In genomic region chr12:103681739-103682138, GRCm38 (mm10) we compare ENCODE assay signal across 38 mouse cellular contexts. TPM values are rescaled to one million over a fixed set of nuclear protein-coding genes. Genes with fewer than 3 reads are reported as not detected.
A peak's percentile ranks its signal among the peaks of the same experiment; 100 is the strongest.
DNase-seq lines count a peak whose midpoint lies in the region; ATAC-seq and TF ChIP-seq lines count a peak whose summit lies in the region.
"Had no signal": no experiment of that assay in that cellular context is flagged by ENCODE, and none has a peak within 500 bp of the region (broad histone marks: within the 10 kb centered on the region; RNA-seq: fewer than 3 reads in every experiment).

No protein-coding gene starts in this region.

- peak; percentile 71 for ATAC-seq in intestine, embryonic 14.5 days (replicated peaks; ENCODE audit: low FRiP score, low TSS enrichment, low read depth)
- ATAC-seq in intestine, postnatal 0 days, result no peak
- 0 out of 2 replicates have a peak, but pooled peaks have one; percentile 37 for ATAC-seq in lung, postnatal 0 days
- ATAC-seq in liver, embryonic 12.5 days, result peak; percentile 28
- peak; percentile 81 for ATAC-seq in liver, postnatal 0 days
- ATAC-seq: forebrain, embryonic 14.5 days had no signal

- no peak overlapping the region for H3K9ac ChIP-seq in intestine, embryonic 14.5 days (ENCODE audit: low read length)
- H3K9ac ChIP-seq in intestine, postnatal 0 days (ENCODE audit: low read depth, low read length), result no peak overlapping the region
- H3K9ac ChIP-seq in lung, postnatal 0 days (replicated peaks; ENCODE audit: low read depth), result no peak overlapping the region
- no peak overlapping the region for H3K9ac ChIP-seq in liver, embryonic 12.5 days
- no peak overlapping the region for H3K9ac ChIP-seq in liver, postnatal 0 days (replicated peaks)
- no peak overlapping the region for H3K9ac ChIP-seq in heart, adult 2 months (ENCODE audit: low read depth, low read length)
- H3K9ac ChIP-seq: embryonic facial prominence, embryonic 12.5 days; hindbrain, embryonic 13.5 days; neural tube, embryonic 13.5 days had no signal

- intact Hi-C loops in heart, adult 2 months (cut with DNase I), result no loop called here

- H3K27me3 ChIP-seq in intestine, embryonic 14.5 days (replicated peaks; ENCODE audit: control insufficient read depth, insufficient read depth, low read length), result no peaks in the 10 kb centered on the region
- H3K27me3 ChIP-seq in intestine, postnatal 0 days (replicated peaks; ENCODE audit: control insufficient read depth, insufficient read depth, low read length), result no peaks in the 10 kb centered on the region
- H3K27me3 ChIP-seq in lung, postnatal 0 days (replicated peaks; ENCODE audit: insufficient read depth, low read length), result no peaks in the 10 kb centered on the region
- no peaks in the 10 kb centered on the region for H3K27me3 ChIP-seq in liver, embryonic 12.5 days (replicated peaks)
- no peaks in the 10 kb centered on the region for H3K27me3 ChIP-seq in liver, postnatal 0 days (ENCODE audit: insufficient read depth, low read length)
- no peaks in the 10 kb centered on the region for H3K27me3 ChIP-seq in heart, adult 2 months (ENCODE audit: control insufficient read depth, insufficient read depth, low read length)
- H3K27me3 ChIP-seq in heart, embryonic 10.5 days (ENCODE audit: insufficient read depth, poor library complexity, severe bottlenecking), result no peaks in the 10 kb centered on the region
- H3K27me3 ChIP-seq: embryonic facial prominence, embryonic 12.5 days; hindbrain, embryonic 13.5 days; neural tube, embryonic 13.5 days had no signal

- H3K4me1 ChIP-seq in intestine, embryonic 14.5 days (replicated peaks; ENCODE audit: control insufficient read depth, insufficient read depth, low read length), result no peaks in the 10 kb centered on the region
- H3K4me1 ChIP-seq in intestine, postnatal 0 days (replicated peaks; ENCODE audit: control insufficient read depth, insufficient read depth, low read length), result no peaks in the 10 kb centered on the region
- no peaks in the 10 kb centered on the region for H3K4me1 ChIP-seq in lung, postnatal 0 days (ENCODE audit: insufficient read depth, low read depth, low read length)
- no peaks in the 10 kb centered on the region for H3K4me1 ChIP-seq in liver, embryonic 12.5 days
- H3K4me1 ChIP-seq in liver, postnatal 0 days (ENCODE audit: insufficient read depth), result peaks cover 11% of the 10 kb centered on the region
- H3K4me1 ChIP-seq in heart, adult 2 months (ENCODE audit: control insufficient read depth, insufficient read depth, low read length), result no peaks in the 10 kb centered on the region
- no peaks in the 10 kb centered on the region for H3K4me1 ChIP-seq in heart, embryonic 10.5 days
- H3K4me1 ChIP-seq: embryonic facial prominence, embryonic 12.5 days; hindbrain, embryonic 13.5 days; neural tube, embryonic 13.5 days had no signal

- H3K4me3 ChIP-seq in intestine, embryonic 14.5 days (ENCODE audit: low read depth, low read length), result no peak overlapping the region
- no peak overlapping the region for H3K4me3 ChIP-seq in intestine, postnatal 0 days (ENCODE audit: low read depth, low read length)
- H3K4me3 ChIP-seq in lung, postnatal 0 days (ENCODE audit: low read depth, low read length), result no peak overlapping the region
- H3K4me3 ChIP-seq in liver, embryonic 12.5 days, result no peak overlapping the region
- H3K4me3 ChIP-seq in liver, postnatal 0 days (ENCODE audit: low read depth, low read length), result no peak overlapping the region
- H3K4me3 ChIP-seq in heart, adult 2 months, result no peak overlapping the region
- H3K4me3 ChIP-seq in heart, embryonic 10.5 days, result no peak overlapping the region
- H3K4me3 ChIP-seq: embryonic facial prominence, embryonic 12.5 days; hindbrain, embryonic 13.5 days; myocyte; neural tube, embryonic 13.5 days had no signal

- H3K27ac ChIP-seq in intestine, embryonic 14.5 days (ENCODE audit: low read depth), result no peak overlapping the region
- no peak overlapping the region for H3K27ac ChIP-seq in intestine, postnatal 0 days (ENCODE audit: low read depth, low read length)
- H3K27ac ChIP-seq in lung, postnatal 0 days (ENCODE audit: low read length), result no peak overlapping the region
- H3K27ac ChIP-seq in liver, embryonic 12.5 days, result peak overlapping the region; percentile 47
- H3K27ac ChIP-seq in liver, postnatal 0 days (ENCODE audit: low read depth), result peak overlapping the region; percentile 81
- no peak overlapping the region for H3K27ac ChIP-seq in heart, adult 2 months
- no peak overlapping the region for H3K27ac ChIP-seq in heart, embryonic 10.5 days
- H3K27ac ChIP-seq: embryonic facial prominence, embryonic 12.5 days; hindbrain, embryonic 13.5 days; neural tube, embryonic 13.5 days had no signal

- TF ChIP-seq CTCF in intestine, postnatal 0 days (IDR thresholded peaks at IDR 0.05; ENCODE audit: low read depth), result no peak
- TF ChIP-seq CTCF in lung, postnatal 0 days (IDR thresholded peaks at IDR 0.05), result no peak
- TF ChIP-seq CTCF in liver, postnatal 0 days (IDR thresholded peaks at IDR 0.05; ENCODE audit: low read depth), result no peak
- TF ChIP-seq CTCF in heart, adult 2 months (IDR thresholded peaks at IDR 0.05), result no peak

- H3K9me3 ChIP-seq in intestine, embryonic 14.5 days (ENCODE audit: control insufficient read depth, low read length), result no peaks in the 10 kb centered on the region
- no peaks in the 10 kb centered on the region for H3K9me3 ChIP-seq in intestine, postnatal 0 days (ENCODE audit: control insufficient read depth)
- no peaks in the 10 kb centered on the region for H3K9me3 ChIP-seq in lung, postnatal 0 days (ENCODE audit: low read length)
- H3K9me3 ChIP-seq in liver, embryonic 12.5 days (replicated peaks), result no peaks in the 10 kb centered on the region
- no peaks in the 10 kb centered on the region for H3K9me3 ChIP-seq in liver, postnatal 0 days (ENCODE audit: low read length)
- H3K9me3 ChIP-seq in heart, embryonic 10.5 days, result no peaks in the 10 kb centered on the region
- H3K9me3 ChIP-seq: embryonic facial prominence, embryonic 12.5 days; hindbrain, embryonic 13.5 days; neural tube, embryonic 13.5 days had no signal

- H3K36me3 ChIP-seq in intestine, embryonic 14.5 days (ENCODE audit: control insufficient read depth, insufficient read depth, low read length), result no peaks in the 10 kb centered on the region
- no peaks in the 10 kb centered on the region for H3K36me3 ChIP-seq in intestine, postnatal 0 days (ENCODE audit: control insufficient read depth, insufficient read depth)
- H3K36me3 ChIP-seq in lung, postnatal 0 days (ENCODE audit: insufficient read depth, low read length), result no peaks in the 10 kb centered on the region
- H3K36me3 ChIP-seq in liver, embryonic 12.5 days, result no peaks in the 10 kb centered on the region
- H3K36me3 ChIP-seq in liver, postnatal 0 days (replicated peaks; ENCODE audit: insufficient read depth, low read length), result no peaks in the 10 kb centered on the region
- no peaks in the 10 kb centered on the region for H3K36me3 ChIP-seq in heart, adult 2 months (ENCODE audit: control insufficient read depth, insufficient read depth, low read length)
- no peaks in the 10 kb centered on the region for H3K36me3 ChIP-seq in heart, embryonic 10.5 days
- H3K36me3 ChIP-seq: embryonic facial prominence, embryonic 12.5 days; hindbrain, embryonic 13.5 days; neural tube, embryonic 13.5 days had no signal

- TF ChIP-seq EP300 in lung, postnatal 0 days (IDR thresholded peaks at IDR 0.05), result no peak
- TF ChIP-seq EP300 in liver, postnatal 0 days (IDR thresholded peaks at IDR 0.05; ENCODE audit: low read depth), result no peak
- no peak for TF ChIP-seq EP300 in heart, adult 2 months (IDR thresholded peaks at IDR 0.05; ENCODE audit: insufficient read depth, low read depth, low read length)

- TF ChIP-seq POLR2A in heart, adult 2 months (IDR thresholded peaks at IDR 0.05; ENCODE audit: insufficient read depth, low read depth, low read length), result no peak

- no peak overlapping the region for H3K4me2 ChIP-seq in intestine, embryonic 14.5 days (ENCODE audit: low read length)
- no peak overlapping the region for H3K4me2 ChIP-seq in intestine, postnatal 0 days (replicated peaks; ENCODE audit: low read depth)
- no peak overlapping the region for H3K4me2 ChIP-seq in lung, postnatal 0 days (replicated peaks; ENCODE audit: low read depth, low read length)
- H3K4me2 ChIP-seq in liver, embryonic 12.5 days, result no peak overlapping the region
- peak overlapping the region; percentile 27; the same call in 1 of the 2 replicates for H3K4me2 ChIP-seq in liver, postnatal 0 days (ENCODE audit: low read depth, low read length)
- H3K4me2 ChIP-seq: embryonic facial prominence, embryonic 12.5 days; heart, embryonic 11.5 days; hindbrain, embryonic 13.5 days; midbrain, embryonic 11.5 days; neural tube, embryonic 13.5 days had no signal

- 64% methylated on average over 2 of the region's 2 CpGs for WGBS in intestine, embryonic 14.5 days
- WGBS in intestine, postnatal 0 days, result 30% methylated on average over 2 of the region's 2 CpGs
- 47% methylated on average over 2 of the region's 2 CpGs for WGBS in lung, postnatal 0 days
- 43% methylated on average over 2 of the region's 2 CpGs for WGBS in liver, embryonic 12.5 days (ENCODE audit: insufficient replicate concordance)
- WGBS in liver, postnatal 0 days (ENCODE audit: insufficient replicate concordance), result 42% methylated on average over 2 of the region's 2 CpGs
- WGBS in heart, adult 2 months, result 59% methylated on average over 2 of the region's 2 CpGs
- 67% methylated on average over 2 of the region's 2 CpGs for WGBS in heart, embryonic 10.5 days

- DNase-seq in intestine, embryonic 14.5 days (ENCODE audit: low spot score), result no peak
- no peak for DNase-seq in lung, postnatal 0 days (ENCODE audit: low spot score)
- DNase-seq in lung, postnatal 4 days, result no peak
- DNase-seq in liver, postnatal 0 days, result no peak
- no peak for DNase-seq in heart, adult 2 months
- DNase-seq in heart, embryonic 10.5 days (ENCODE audit: low spot score), result no peak
- DNase-seq: adrenal gland, postnatal 10 days; cerebellum, adult 9-10 months; cerebellum, postnatal 36 days; gastrocnemius, postnatal 14 days; heart, postnatal 4 days; kidney, postnatal 4 days; layer of hippocampus, adult 9-11 months; lung, adult 18-20 months; right cerebral cortex, postnatal 4 days had no signal

- no peaks in the 10 kb centered on the region for H3K79me2 ChIP-seq in heart, adult 2 months (replicated peaks; ENCODE audit: control insufficient read depth, insufficient read depth, low read length)

RNA-seq across cellular contexts. Expression of gene Serpina16, which starts 5.8 kb away (rescaled TPM):
- polyA plus RNA-seq in intestine, embryonic 14.5 days (2014; fragmentation: Nextera tagmentation; extraction: Ambion mirVana), result 0.27 TPM in 1 of 2 replicates, not detected in the other
- polyA plus RNA-seq in intestine, postnatal 0 days (2015; fragmentation: Nextera tagmentation; extraction: Ambion mirVana), result not detected in 2 replicates
- polyA plus RNA-seq in lung, postnatal 0 days (2015; fragmentation: Nextera tagmentation; extraction: Ambion mirVana), result not detected in 2 replicates
- not detected in 2 replicates for polyA plus RNA-seq in liver, embryonic 12.5 days (2016; fragmentation: Nextera tagmentation; extraction: Ambion mirVana)
- not detected in 2 replicates for polyA plus RNA-seq in liver, postnatal 0 days (2015; fragmentation: Nextera tagmentation; extraction: Ambion mirVana)
- not detected for total RNA-seq in heart, adult 2 months (2021)
- not detected in 2 replicates for polyA plus RNA-seq in heart, adult 2 months (2012; rRNA removed)
- not detected in 2 replicates for polyA plus RNA-seq in heart, embryonic 10.5 days (2016; fragmentation: Nextera tagmentation; extraction: Ambion mirVana)
- total RNA-seq: adrenal gland, postnatal 10 days; CH12.LX; ES-E14; gastrocnemius, postnatal 14 days; granulocyte monocyte progenitor cell, adult 5-6 weeks; heart, postnatal 4 days; left cerebral cortex, adult 18-20 months; left cerebral cortex, postnatal 14 days; megakaryocyte, adult 5-6 weeks; midbrain, postnatal 0 days had no signal
- polyA plus RNA-seq: C2C12; embryonic facial prominence, embryonic 12.5 days; forebrain, embryonic 14.5 days; heart, embryonic 11.5 days; heart, embryonic 16.5 days; hindbrain, embryonic 13.5 days; kidney, embryonic 14.5 days; limb, embryonic 11.5 days; midbrain, embryonic 11.5 days; midbrain, postnatal 0 days; myocyte; neural tube, embryonic 13.5 days; spleen, adult 2 months; thymus, postnatal 0 days had no signal

RNA-seq across cellular contexts. Expression of gene Serpina1f, which starts 13.6 kb away (rescaled TPM):
- polyA plus RNA-seq in intestine, embryonic 14.5 days (2014; fragmentation: Nextera tagmentation; extraction: Ambion mirVana), result 0.20 TPM in 1 of 2 replicates, not detected in the other
- polyA plus RNA-seq in intestine, postnatal 0 days (2015; fragmentation: Nextera tagmentation; extraction: Ambion mirVana), result 0.18 and 0.21 TPM in 2 replicates
- not detected in 2 replicates for polyA plus RNA-seq in lung, postnatal 0 days (2015; fragmentation: Nextera tagmentation; extraction: Ambion mirVana)
- 0.13 and 0.21 TPM in 2 replicates for polyA plus RNA-seq in liver, embryonic 12.5 days (2016; fragmentation: Nextera tagmentation; extraction: Ambion mirVana)
- polyA plus RNA-seq in liver, postnatal 0 days (2015; fragmentation: Nextera tagmentation; extraction: Ambion mirVana), result not detected in 2 replicates
- not detected for total RNA-seq in heart, adult 2 months (2021)
- polyA plus RNA-seq in heart, adult 2 months (2012; rRNA removed), result not detected in 2 replicates
- polyA plus RNA-seq in heart, embryonic 10.5 days (2016; fragmentation: Nextera tagmentation; extraction: Ambion mirVana), result 0.10 TPM in 1 of 2 replicates, not detected in the other
- total RNA-seq: adrenal gland, postnatal 10 days; CH12.LX; ES-E14; gastrocnemius, postnatal 14 days; granulocyte monocyte progenitor cell, adult 5-6 weeks; heart, postnatal 4 days; left cerebral cortex, adult 18-20 months; left cerebral cortex, postnatal 14 days; megakaryocyte, adult 5-6 weeks; midbrain, postnatal 0 days had no signal
- polyA plus RNA-seq: C2C12; embryonic facial prominence, embryonic 12.5 days; forebrain, embryonic 14.5 days; heart, embryonic 11.5 days; heart, embryonic 16.5 days; hindbrain, embryonic 13.5 days; kidney, embryonic 14.5 days; limb, embryonic 11.5 days; midbrain, embryonic 11.5 days; midbrain, postnatal 0 days; myocyte; neural tube, embryonic 13.5 days; thymus, postnatal 0 days had no signal

RNA-seq across cellular contexts. Expression of gene Serpina6, which starts 24.7 kb away (rescaled TPM):
- 0.90 and 75.1 TPM in 2 replicates for polyA plus RNA-seq in intestine, embryonic 14.5 days (2014; fragmentation: Nextera tagmentation; extraction: Ambion mirVana)
- 0.21 TPM in 1 of 2 replicates, not detected in the other for polyA plus RNA-seq in intestine, postnatal 0 days (2015; fragmentation: Nextera tagmentation; extraction: Ambion mirVana)
- polyA plus RNA-seq in lung, postnatal 0 days (2015; fragmentation: Nextera tagmentation; extraction: Ambion mirVana), result not detected in 2 replicates
- polyA plus RNA-seq in liver, embryonic 12.5 days (2016; fragmentation: Nextera tagmentation; extraction: Ambion mirVana), result 1,015 and 1,058 TPM in 2 replicates
- polyA plus RNA-seq in liver, postnatal 0 days (2015; fragmentation: Nextera tagmentation; extraction: Ambion mirVana), result 5.8 and 10.0 TPM in 2 replicates
- total RNA-seq in heart, adult 2 months (2021), result not detected
- polyA plus RNA-seq in heart, adult 2 months (2012; rRNA removed), result 0.12 TPM in 1 of 2 replicates, not detected in the other
- polyA plus RNA-seq in heart, embryonic 10.5 days (2016; fragmentation: Nextera tagmentation; extraction: Ambion mirVana), result 2.7 and 78.7 TPM in 2 replicates
- total RNA-seq: CH12.LX; ES-E14; gastrocnemius, postnatal 14 days; granulocyte monocyte progenitor cell, adult 5-6 weeks; heart, postnatal 4 days; left cerebral cortex, adult 18-20 months; left cerebral cortex, postnatal 14 days; megakaryocyte, adult 5-6 weeks; midbrain, postnatal 0 days had no signal
- polyA plus RNA-seq: forebrain, embryonic 14.5 days; hindbrain, embryonic 13.5 days; midbrain, embryonic 11.5 days; midbrain, postnatal 0 days; spleen, adult 2 months had no signal

RNA-seq across cellular contexts. Expression of gene Serpina10, which starts 50.5 kb away (rescaled TPM):
- 0.42 TPM in 2 replicates for polyA plus RNA-seq in intestine, embryonic 14.5 days (2014; fragmentation: Nextera tagmentation; extraction: Ambion mirVana)
- polyA plus RNA-seq in intestine, postnatal 0 days (2015; fragmentation: Nextera tagmentation; extraction: Ambion mirVana), result 0.10 and 0.21 TPM in 2 replicates
- 0.20 and 0.62 TPM in 2 replicates for polyA plus RNA-seq in lung, postnatal 0 days (2015; fragmentation: Nextera tagmentation; extraction: Ambion mirVana)
- polyA plus RNA-seq in liver, embryonic 12.5 days (2016; fragmentation: Nextera tagmentation; extraction: Ambion mirVana), result 24.0 and 26.4 TPM in 2 replicates
- polyA plus RNA-seq in liver, postnatal 0 days (2015; fragmentation: Nextera tagmentation; extraction: Ambion mirVana), result 46.3 and 47.6 TPM in 2 replicates
- total RNA-seq in heart, adult 2 months (2021), result not detected
- not detected in 2 replicates for polyA plus RNA-seq in heart, adult 2 months (2012; rRNA removed)
- polyA plus RNA-seq in heart, embryonic 10.5 days (2016; fragmentation: Nextera tagmentation; extraction: Ambion mirVana), result 0.16 and 3.4 TPM in 2 replicates
- total RNA-seq: CH12.LX; ES-E14; gastrocnemius, postnatal 14 days; granulocyte monocyte progenitor cell, adult 5-6 weeks; heart, postnatal 4 days; left cerebral cortex, adult 18-20 months; left cerebral cortex, postnatal 14 days; megakaryocyte, adult 5-6 weeks; midbrain, postnatal 0 days had no signal
- polyA plus RNA-seq: C2C12; embryonic facial prominence, embryonic 12.5 days; heart, embryonic 16.5 days; hindbrain, embryonic 13.5 days; kidney, embryonic 14.5 days; midbrain, embryonic 11.5 days; myocyte; neural tube, embryonic 13.5 days; testis, adult 2 months had no signal

Comparison
In these comparisons a context has a peak if more than half of its experiments do, and no peak if none do; other contexts are left out.
1. RNA of gene Serpina6, which starts 24.7 kb away (polyA plus RNA-seq): 1,015 to 1,058 TPM in liver, embryonic 12.5 days; 2.7 to 78.7 TPM in heart, embryonic 10.5 days, 0.90 to 75.1 TPM in intestine, embryonic 14.5 days, 5.8 to 10.0 TPM in liver, postnatal 0 days, 0.21 TPM in intestine, postnatal 0 days, not detected in lung, postnatal 0 days and 0.12 TPM in heart, adult 2 months; every median in the first group is over 10 times any median in the second.
2. H3K27ac ChIP-seq: peak in liver, embryonic 12.5 days (single experiment) and liver, postnatal 0 days (single experiment); none in intestine, embryonic 14.5 days (single experiment), intestine, postnatal 0 days (single experiment), lung, postnatal 0 days (single experiment), heart, adult 2 months (single experiment) and heart, embryonic 10.5 days (single experiment).